Mouse (Mus musculus) right cerebral cortex, adult 2 months (tissue): Measurements from ENCODE around the gene Slc25a31.
A peak's percentile ranks its signal among the peaks of the same experiment; 100 is the strongest.

Experiments used
- DNase-seq, 2 experiments: peaks; one replicate each; pipeline ENCODE4 v3.0.0; 2021 to 2022; ENCODE audit warnings: low spot score in 2 of 2

Slc25a31 gene

GRCm38 (mm10) chr3:40708655-40709054 lies at the start of gene Slc25a31:
Gene Slc25a31, plus strand, starts transcription at chr3:40708855.
- no peak for DNase-seq

- DNase-seq, result no peak
These were observed 48.4 kb upstream of the Slc25a31 start for GRCm38 (mm10) chr3:40660231-40660630.

DNA sequence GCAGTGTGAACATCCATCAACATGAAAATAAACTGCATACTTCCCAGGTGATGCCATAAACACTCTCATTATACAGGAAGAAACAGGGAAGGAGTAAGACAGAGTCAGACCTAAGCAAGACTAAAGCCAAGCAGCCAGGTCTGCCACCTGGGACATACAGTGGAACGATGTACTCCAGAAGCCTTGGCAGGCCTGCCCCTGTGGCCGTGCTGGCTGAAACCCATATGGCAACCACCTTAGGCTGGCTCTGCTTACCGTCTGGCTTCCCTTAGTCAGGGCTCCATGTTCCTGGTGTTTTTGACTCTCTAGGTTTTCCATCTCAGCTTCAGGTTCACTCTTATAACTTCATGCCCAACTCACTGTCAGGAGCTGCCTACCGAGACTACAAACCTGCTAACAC lies 42.5 kb upstream of the Slc25a31 start:
- no peak for DNase-seq

DNA sequence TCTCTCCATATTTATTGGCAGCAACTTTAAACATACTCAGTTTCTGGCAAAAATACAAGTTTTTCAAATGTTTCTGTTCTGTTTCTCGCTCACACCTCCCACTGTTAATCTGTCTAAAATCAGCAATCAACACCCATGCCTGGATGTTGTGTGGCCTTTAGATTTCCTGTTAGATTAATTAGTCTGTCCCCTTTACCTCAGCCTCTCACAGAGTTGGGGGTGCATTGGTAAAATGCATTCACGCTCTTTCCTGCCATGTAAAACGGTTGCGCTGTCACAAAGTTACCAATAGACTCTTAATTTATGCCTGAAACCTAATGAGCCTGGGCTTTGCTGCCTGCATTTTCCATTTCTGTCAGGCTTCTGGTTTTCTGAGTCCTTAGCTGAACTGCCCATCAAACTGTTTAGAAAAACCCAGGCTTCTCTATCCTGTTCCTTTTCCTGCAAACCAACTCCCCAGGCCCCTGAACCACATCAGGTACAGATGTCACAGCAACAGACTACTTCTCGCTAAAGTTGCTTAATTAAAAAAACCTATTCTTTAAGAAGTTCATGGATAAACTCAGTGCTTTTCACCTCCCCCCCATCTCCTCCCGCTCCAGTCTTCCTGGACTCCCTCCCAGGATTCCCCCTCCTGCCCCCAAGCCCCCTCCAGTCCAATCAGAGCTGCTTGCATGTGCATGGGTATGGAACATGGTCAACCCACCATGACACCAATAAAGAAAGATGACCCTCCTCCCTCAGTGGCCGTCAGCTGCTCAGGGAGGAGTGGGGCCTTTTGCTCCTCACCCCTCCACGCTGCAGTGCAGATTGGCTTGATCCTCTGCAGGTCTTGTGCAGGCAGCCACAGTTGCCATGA lies 41.6 kb upstream of the Slc25a31 start:
- peak in 1 of 2 experiments; percentile 7 for DNase-seq

GRCm38 (mm10) chr3:40668889-40669288 lies 39.8 kb upstream of the Slc25a31 start:
- DNase-seq, result no peak

DNA sequence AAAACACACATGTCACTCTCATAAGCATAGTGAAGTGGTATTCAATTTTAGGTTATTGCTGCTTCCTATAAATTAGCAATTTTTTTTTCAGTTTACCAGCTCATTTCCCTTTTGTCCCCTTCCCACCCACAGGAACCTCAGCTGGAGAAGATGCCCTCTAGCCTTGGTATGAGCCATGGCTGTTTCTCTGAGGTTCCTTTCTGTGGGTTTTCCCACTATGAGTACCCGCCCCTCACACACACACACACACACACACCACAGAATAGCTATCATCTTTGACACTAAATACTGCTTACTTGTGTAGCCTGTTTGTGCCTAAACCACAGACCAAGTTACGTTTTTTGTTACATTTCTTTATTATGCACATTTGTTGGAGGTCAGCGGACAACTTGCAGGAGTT lies 39.3 kb upstream of the Slc25a31 start:
- DNase-seq, result no peak

DNA sequence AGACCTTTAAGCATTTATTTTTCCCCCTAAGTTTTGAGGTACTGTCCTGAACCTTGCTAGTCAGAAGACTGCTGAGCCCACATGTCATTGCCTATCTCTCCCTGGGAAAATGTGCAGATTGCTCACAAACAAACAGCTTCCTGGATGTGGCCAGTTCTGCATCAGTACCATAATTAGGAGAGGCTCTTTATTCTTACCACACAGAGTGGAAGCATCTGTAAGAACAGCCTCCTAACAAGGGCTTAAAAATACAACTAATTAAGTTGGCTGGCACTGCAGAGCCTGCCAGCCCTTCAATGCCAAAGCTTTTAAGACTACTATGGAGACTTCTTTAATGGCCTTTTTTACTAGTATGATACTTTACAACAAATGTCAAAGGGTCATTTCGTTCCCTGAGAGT lies 35.1 kb upstream of the Slc25a31 start:
- DNase-seq, result no peak

GRCm38 (mm10) chr3:40674873-40675405 lies 33.7 kb upstream of the Slc25a31 start:
- no peak for DNase-seq

- DNase-seq, result no peak
These were observed 29.8 kb upstream of the Slc25a31 start for GRCm38 (mm10) chr3:40678856-40679255.

- DNase-seq, result peak; percentile 7 to 10
These were observed 26.3 kb upstream of the Slc25a31 start for GRCm38 (mm10) chr3:40682404-40682803.

- DNase-seq, result no peak
These were observed 25.5 kb upstream of the Slc25a31 start for GRCm38 (mm10) chr3:40683171-40683570.

DNA sequence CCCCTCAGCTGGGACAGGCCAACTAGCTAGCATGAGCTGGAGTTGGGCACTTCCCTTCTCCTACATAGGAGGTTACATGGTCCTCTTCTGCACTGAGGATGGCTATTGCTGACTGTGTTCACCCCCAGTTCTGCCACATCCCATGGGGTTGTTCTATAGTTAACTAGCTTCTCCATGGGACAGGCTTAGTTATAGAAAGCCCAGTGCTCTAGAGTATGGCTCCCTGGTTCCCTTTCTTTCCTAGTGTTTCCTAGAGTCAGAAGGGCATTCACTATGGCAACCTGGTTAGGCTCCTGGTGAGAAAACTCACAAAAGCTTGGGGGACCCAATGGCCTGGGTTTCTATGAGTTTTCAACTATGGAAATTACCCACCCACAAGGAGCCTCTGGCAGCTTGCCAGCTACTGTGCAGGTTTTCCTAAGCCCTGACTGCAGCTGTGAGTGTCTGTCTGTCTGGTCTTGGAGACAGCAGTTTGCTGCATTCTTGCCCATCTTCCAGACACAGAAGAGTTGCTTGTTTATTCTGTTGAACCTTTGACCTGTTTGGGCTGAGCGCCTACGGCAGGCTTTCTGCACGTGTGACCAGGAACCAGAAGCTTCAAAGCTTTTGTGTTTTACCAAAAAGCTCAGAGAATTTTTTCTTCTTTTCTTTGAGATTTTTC lies 22.7 kb upstream of the Slc25a31 start:
- DNase-seq, result peak in 1 of 2 experiments; percentile 8

DNA sequence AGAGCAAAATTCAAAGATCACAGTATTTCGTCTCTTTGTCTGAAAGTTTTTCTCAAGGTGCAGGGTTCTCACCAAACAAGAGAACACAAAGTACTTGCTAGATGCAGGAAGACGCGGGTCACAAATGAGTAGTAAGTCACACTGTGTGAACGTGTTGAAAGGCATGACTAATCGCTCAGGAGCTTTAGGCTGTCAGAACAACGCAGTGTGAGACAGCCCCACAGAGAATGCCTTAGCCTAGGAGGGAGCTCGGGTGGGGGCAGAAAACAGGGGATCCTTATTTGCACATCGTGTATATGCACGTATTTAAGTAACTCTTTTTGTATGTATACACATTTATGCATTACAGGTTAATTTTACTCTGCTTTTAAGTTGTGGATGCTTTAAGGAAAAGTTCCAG lies 21.8 kb upstream of the Slc25a31 start:
- no peak for DNase-seq

DNA sequence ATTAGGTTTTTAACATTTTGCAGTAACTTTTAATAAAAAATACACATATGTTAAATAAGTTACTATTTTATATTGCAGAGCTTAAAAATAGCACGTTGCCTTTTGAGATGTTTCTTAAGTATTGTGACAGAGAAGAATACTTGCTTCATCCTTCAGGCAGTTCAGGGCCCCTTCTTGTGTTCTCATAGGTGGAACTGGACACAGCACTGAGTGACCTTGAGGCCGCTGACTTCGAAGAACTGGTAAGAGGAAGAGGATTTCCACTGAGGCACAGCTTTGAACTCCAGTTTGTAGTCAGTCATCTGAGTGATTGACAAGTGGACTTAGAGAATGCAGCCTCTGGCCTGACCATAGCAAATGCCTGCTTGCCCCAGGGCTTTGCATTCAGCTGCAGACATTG lies 21.1 kb upstream of the Slc25a31 start:
- DNase-seq, result no peak

DNA sequence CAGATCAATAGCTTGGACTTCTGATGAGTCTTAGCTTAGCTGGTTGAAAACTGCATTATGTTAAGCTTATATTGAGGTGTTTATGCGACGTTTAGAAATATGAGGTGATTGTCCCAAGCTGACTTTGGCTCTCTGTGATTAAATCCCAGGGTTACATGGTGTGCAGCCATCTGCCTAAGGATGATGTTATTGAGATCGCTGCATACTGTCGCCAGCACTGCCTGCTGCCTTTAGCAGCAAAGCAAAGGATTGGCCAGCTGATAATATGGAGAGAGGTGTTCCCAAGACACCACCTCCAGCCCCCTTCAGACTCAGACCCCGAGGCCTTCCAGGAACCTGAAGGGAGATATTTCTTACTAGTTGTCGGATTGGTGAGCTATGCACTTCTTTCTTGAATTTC lies 17.1 kb upstream of the Slc25a31 start:
- DNase-seq, result no peak

DNA sequence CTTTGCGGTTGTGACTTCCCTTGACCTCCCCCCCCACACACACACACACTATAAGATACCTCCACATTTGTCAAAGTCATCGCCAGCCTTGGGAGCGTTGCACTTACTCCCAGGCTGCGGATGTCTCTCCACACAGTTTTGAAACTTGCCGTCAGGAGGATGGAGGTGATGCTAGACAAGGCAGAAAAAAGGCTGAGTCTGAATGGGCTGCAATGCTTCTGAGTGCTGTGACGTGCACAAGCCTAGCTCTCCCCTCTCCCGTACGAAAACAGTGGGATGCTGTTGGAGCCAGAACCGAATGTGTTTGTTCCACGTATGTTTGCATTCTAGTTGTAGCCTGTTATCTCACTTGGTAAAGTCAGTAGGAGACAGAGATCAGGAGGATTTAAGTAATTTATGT lies 15.2 kb upstream of the Slc25a31 start:
- DNase-seq, result no peak

DNA sequence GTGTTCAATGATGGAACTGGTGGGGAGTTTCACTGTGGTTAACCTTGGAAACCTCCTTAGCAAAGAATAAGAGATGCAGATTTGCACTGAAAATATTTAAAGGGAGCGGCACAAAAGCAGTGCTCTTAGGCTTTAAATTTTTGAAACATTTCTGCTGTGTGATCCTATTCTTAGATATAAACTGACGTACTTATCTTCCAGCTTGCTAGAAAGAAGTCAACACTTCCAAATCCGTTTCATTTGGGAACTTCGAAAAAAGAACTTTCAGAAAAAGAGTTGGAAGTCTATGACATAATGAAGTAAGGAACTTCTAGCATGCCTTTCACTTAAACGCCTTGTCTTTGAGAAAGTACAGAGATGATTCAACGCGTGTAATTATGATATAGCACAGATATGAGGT lies 14.7 kb upstream of the Slc25a31 start:
- DNase-seq, result no peak

- no peak for DNase-seq
These were observed 14.2 kb upstream of the Slc25a31 start for GRCm38 (mm10) chr3:40694438-40694837.

- DNase-seq, result no peak
These were observed 13.5 kb upstream of the Slc25a31 start for GRCm38 (mm10) chr3:40695162-40695561.

DNA sequence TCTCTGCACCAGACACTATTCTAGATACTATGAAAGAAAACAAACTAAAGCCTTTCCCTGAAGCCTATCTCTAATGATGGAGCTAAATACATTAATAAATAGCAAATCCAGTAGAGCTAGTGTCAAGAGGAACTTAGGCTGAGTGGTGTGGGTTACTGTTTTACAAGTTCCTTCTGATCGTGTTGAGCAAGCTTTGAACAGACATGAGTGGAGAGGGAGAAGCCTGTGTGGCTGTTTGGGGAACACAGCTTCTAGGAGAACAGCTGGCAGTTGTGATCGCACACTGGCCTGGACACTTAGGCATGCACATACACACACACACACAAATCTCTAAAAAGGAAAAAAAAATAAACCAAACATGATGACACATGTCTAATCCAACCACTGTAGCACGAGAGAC lies 9.8 kb upstream of the Slc25a31 start:
- no peak for DNase-seq

DNA sequence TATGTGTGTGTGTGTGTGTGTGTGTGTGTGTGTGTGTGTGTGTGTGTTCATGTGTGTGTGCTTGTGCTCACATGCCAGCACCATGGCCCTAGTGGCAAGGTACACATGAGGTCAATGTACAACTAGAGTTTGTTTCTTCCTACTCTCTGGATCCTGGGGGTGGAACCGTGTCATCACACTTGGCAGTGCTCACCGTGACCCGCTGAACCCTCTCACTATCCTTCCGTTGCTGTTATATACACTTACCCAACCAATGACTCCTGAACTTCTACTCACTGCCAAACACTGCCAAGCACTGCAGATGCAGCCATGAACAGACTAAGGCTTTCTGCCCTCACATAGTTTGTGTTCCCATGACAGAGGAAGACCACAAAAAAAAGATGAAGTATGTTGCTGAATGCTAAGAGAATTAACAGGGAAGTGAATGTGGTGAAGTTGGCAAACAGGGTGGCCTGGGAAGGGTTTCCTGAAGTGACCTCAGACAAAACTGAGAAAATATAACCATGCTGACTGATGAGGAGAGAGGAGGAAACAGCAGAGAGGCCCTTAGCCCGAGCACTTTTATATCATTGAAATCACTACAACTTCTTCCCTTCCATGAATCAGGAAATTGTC lies 3.7 kb upstream of the Slc25a31 start:
- no peak for DNase-seq

DNA sequence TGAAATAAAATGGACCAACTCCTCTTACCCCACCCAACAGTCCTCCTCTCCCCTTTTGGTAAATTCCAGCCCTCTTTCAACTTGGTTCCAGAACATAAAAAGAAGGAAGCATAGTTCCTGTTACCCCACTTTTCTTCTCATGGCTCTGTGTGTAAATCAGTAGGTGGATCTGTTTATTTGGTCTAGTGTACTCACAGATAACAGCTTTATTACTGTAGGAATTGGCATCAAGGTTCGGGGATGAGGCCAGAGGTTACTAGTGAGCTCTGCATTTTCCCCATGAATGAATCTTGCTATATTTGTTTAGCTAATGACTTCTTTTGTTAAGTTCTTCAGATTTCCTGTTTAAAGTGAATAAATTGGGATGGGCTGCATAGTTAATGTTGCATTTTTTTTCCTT lies 7.4 kb downstream of the Slc25a31 start:
- no peak for DNase-seq

DNA sequence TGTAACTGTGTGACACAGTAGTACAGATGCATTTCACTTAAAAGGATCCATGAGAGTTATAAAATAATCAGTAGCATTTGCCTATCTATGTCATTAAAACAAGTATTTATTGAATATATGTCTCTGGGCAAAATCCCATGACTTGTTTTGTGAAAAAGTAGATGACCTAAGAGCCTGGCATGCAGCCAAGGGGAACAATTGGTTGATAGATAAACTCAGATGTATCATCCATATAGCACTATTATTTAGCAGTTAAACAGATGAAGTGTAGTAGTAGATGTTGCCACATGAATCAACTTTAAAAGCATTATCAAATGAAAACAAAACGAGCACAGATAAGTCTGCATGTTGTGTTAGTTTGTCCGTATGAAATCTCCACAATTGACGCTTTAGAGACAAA lies 10.4 kb downstream of the Slc25a31 start:
- no peak for DNase-seq
